Mouse (Mus musculus): ENCODE results near the gene Ganab.
"Not testable (repeated sequence)": the region's sequence is repeated elsewhere in the genome, so short reads cannot be mapped to it uniquely, and the experiment has no call there.

Ganab gene

GRCm38 (mm10) chr19:8897865-8898495 lies at the start of gene Ganab:
Ganab (plus strand) TSS chr19:8898071.
- DNase-seq (ENCODE audit: low spot score) = peak; percentile 95

GRCm38 (mm10) chr19:8848356-8848755 lies 49.5 kb upstream of the Ganab start:
- DNase-seq (ENCODE audit: low spot score) = no peak

GRCm38 (mm10) chr19:8850402-8850901 lies 47.4 kb upstream of the Ganab start, which contains the start of gene Lrrn4cl:
Lrrn4cl (plus strand) TSS chr19:8850768.
- DNase-seq (ENCODE audit: low spot score) = no peak

GRCm38 (mm10) chr19:8851639-8852038 lies 46.2 kb upstream of the Ganab start:
- no peak for DNase-seq (ENCODE audit: low spot score)

- DNase-seq (ENCODE audit: low spot score) = no peak
Measured at GRCm38 (mm10) chr19:8852236-8852928, 45.5 kb upstream of the Ganab start.

- no peak for DNase-seq (ENCODE audit: low spot score)
Measured at GRCm38 (mm10) chr19:8853117-8853516, 44.8 kb upstream of the Ganab start.

- no peak for DNase-seq (ENCODE audit: low spot score)
Measured at GRCm38 (mm10) chr19:8857689-8858088, 40.2 kb upstream of the Ganab start.

GRCm38 (mm10) chr19:8859018-8859417 lies 38.9 kb upstream of the Ganab start:
- DNase-seq (ENCODE audit: low spot score) = no peak

- no peak for DNase-seq (ENCODE audit: low spot score)
Measured at GRCm38 (mm10) chr19:8864265-8864664, 33.6 kb upstream of the Ganab start.

- DNase-seq (ENCODE audit: low spot score) = not testable (repeated sequence)
Measured at GRCm38 (mm10) chr19:8870381-8870780, 27.5 kb upstream of the Ganab start.

GRCm38 (mm10) chr19:8870838-8871237 lies 27.0 kb upstream of the Ganab start:
- no peak for DNase-seq (ENCODE audit: low spot score)

GRCm38 (mm10) chr19:8871267-8872186 lies 26.3 kb upstream of the Ganab start, which contains the start of gene Ubxn1:
Ubxn1 (plus strand) TSS chr19:8871496.
- DNase-seq (ENCODE audit: low spot score) = peak; percentile 95

GRCm38 (mm10) chr19:8872266-8872840 lies 25.5 kb upstream of the Ganab start:
- no peak for DNase-seq (ENCODE audit: low spot score)

GRCm38 (mm10) chr19:8875031-8875430 lies 22.8 kb upstream of the Ganab start:
- DNase-seq (ENCODE audit: low spot score) = no peak

- DNase-seq (ENCODE audit: low spot score) = peak; percentile 88
Measured at GRCm38 (mm10) chr19:8880311-8881033, 17.4 kb upstream of the Ganab start, which contains the start of gene Uqcc3. Uqcc3 (minus strand) TSS chr19:8880923.

GRCm38 (mm10) chr19:8881034-8881392 lies 16.9 kb upstream of the Ganab start:
- no peak for DNase-seq (ENCODE audit: low spot score)

- DNase-seq (ENCODE audit: low spot score) = no peak
Measured at GRCm38 (mm10) chr19:8883616-8884015, 14.3 kb upstream of the Ganab start, which contains the start of the genes Lbhd1 and Gm49403. Lbhd1 (plus strand) TSS chr19:8883732. Gm49403 (plus strand) TSS chr19:8883930.

- DNase-seq (ENCODE audit: low spot score) = no peak
Measured at GRCm38 (mm10) chr19:8886916-8887584, 10.8 kb upstream of the Ganab start.

GRCm38 (mm10) chr19:8887585-8888463 lies 10.0 kb upstream of the Ganab start:
- no peak for DNase-seq (ENCODE audit: low spot score)

All from ovary, postnatal 36 days (tissue).